ENCODE assay signal across 28 mouse cellular contexts in the genomic region with DNA sequence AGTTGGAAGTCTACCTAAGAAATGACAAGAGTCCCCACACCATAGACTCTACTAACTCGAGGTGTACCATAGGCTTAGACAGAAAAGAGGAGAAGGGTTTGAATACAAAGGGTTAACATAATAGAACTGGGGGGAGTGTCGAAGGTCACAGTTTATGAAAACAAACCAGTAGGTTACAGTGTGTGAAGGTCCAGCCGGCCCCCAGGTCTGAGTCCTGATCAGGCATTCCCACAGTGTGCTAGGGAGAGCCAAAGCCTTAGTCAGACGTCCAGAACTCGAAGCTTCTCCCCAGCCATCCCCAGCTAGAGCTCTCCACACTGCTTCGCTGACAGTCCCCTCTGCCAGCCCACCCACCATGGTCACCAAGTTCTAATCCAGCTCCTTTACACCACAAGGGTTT. TPM values are rescaled to one million over a fixed set of nuclear protein-coding genes. Genes with fewer than 3 reads are reported as not detected.
DNase-seq lines count a peak whose midpoint lies in the region; ATAC-seq and TF ChIP-seq lines count a peak whose summit lies in the region.
"Had no signal": no experiment of that assay in that cellular context is flagged by ENCODE, and none has a peak within 500 bp of the region (broad histone marks: within the 10 kb centered on the region; RNA-seq: fewer than 3 reads in every experiment).

No protein-coding gene starts in this region.

- H3K4me2 ChIP-seq in liver, embryonic 11.5 days = no peak overlapping the region
- no peak overlapping the region for H3K4me2 ChIP-seq in liver, embryonic 12.5 days
- no peak overlapping the region for H3K4me2 ChIP-seq in liver, postnatal 0 days (ENCODE audit: low read depth, low read length)
- H3K4me2 ChIP-seq: forebrain, embryonic 15.5 days; heart, embryonic 12.5 days; intestine, embryonic 15.5 days; lung, embryonic 14.5 days; midbrain, embryonic 11.5 days; neural tube, embryonic 13.5 days; stomach, embryonic 15.5 days had no signal

- H3K27ac ChIP-seq in heart, embryonic 10.5 days = 0 out of 2 replicates have a peak overlapping the region, but pooled peaks have one; percentile 56
- H3K27ac ChIP-seq in liver, embryonic 11.5 days (ENCODE audit: low read depth, low read length) = 0 out of 2 replicates have a peak overlapping the region, but pooled peaks have one; percentile 45
- H3K27ac ChIP-seq in liver, embryonic 12.5 days = peak overlapping the region; percentile 30; the same call in 1 of the 2 replicates
- no peak overlapping the region for H3K27ac ChIP-seq in liver, postnatal 0 days (ENCODE audit: low read depth)
- H3K27ac ChIP-seq: forebrain, embryonic 15.5 days; hindbrain, postnatal 0 days; intestine, embryonic 15.5 days; left cerebral cortex, adult 2 months; neural tube, embryonic 13.5 days; stomach, embryonic 15.5 days had no signal

- WGBS in heart, embryonic 10.5 days = 47% methylated on average over 6 of the region's 6 CpGs
- 44% methylated on average over 6 of the region's 6 CpGs for WGBS in liver, embryonic 11.5 days
- WGBS in liver, embryonic 12.5 days (ENCODE audit: insufficient replicate concordance) = 49% methylated on average over 6 of the region's 6 CpGs
- 30% methylated on average over 6 of the region's 6 CpGs for WGBS in liver, postnatal 0 days (ENCODE audit: insufficient replicate concordance)

- peaks cover 41% of the 10 kb centered on the region for H3K4me1 ChIP-seq in heart, embryonic 10.5 days
- H3K4me1 ChIP-seq in liver, embryonic 11.5 days (replicated peaks; ENCODE audit: control insufficient read depth, insufficient read depth, low read length) = peaks cover 14% of the 10 kb centered on the region
- peaks cover 22% of the 10 kb centered on the region; the same call in 1 of the 2 replicates for H3K4me1 ChIP-seq in liver, embryonic 12.5 days
- peaks cover 4% of the 10 kb centered on the region; the same call in 1 of the 2 replicates for H3K4me1 ChIP-seq in liver, postnatal 0 days (ENCODE audit: insufficient read depth)
- H3K4me1 ChIP-seq: intestine, embryonic 15.5 days; stomach, embryonic 15.5 days had no signal

- H3K9ac ChIP-seq in liver, embryonic 11.5 days (ENCODE audit: low read depth, low read length) = no peak overlapping the region
- no peak overlapping the region for H3K9ac ChIP-seq in liver, embryonic 12.5 days
- H3K9ac ChIP-seq in liver, postnatal 0 days (replicated peaks) = no peak overlapping the region
- H3K9ac ChIP-seq: forebrain, embryonic 15.5 days; heart, embryonic 12.5 days; intestine, embryonic 15.5 days; lung, embryonic 14.5 days; neural tube, embryonic 13.5 days; stomach, embryonic 15.5 days had no signal

- no peaks in the 10 kb centered on the region for H3K36me3 ChIP-seq in heart, embryonic 10.5 days
- H3K36me3 ChIP-seq in liver, embryonic 11.5 days (ENCODE audit: control insufficient read depth, insufficient read depth, low read length) = no peaks in the 10 kb centered on the region
- no peaks in the 10 kb centered on the region for H3K36me3 ChIP-seq in liver, embryonic 12.5 days
- no peaks in the 10 kb centered on the region for H3K36me3 ChIP-seq in liver, postnatal 0 days (replicated peaks; ENCODE audit: insufficient read depth, low read length)
- H3K36me3 ChIP-seq: forebrain, embryonic 15.5 days; intestine, embryonic 15.5 days; neural tube, embryonic 13.5 days; stomach, embryonic 15.5 days had no signal

- no peaks in the 10 kb centered on the region for H3K9me3 ChIP-seq in heart, embryonic 10.5 days
- no peaks in the 10 kb centered on the region for H3K9me3 ChIP-seq in liver, embryonic 11.5 days (ENCODE audit: control insufficient read depth, low read length)
- no peaks in the 10 kb centered on the region for H3K9me3 ChIP-seq in liver, embryonic 12.5 days (replicated peaks)
- no peaks in the 10 kb centered on the region for H3K9me3 ChIP-seq in liver, postnatal 0 days (ENCODE audit: low read length)
- H3K9me3 ChIP-seq: forebrain, embryonic 15.5 days; heart, embryonic 12.5 days; intestine, embryonic 15.5 days; neural tube, embryonic 13.5 days; stomach, embryonic 15.5 days had no signal

- TF ChIP-seq CTCF in liver, postnatal 0 days (IDR thresholded peaks at IDR 0.05; ENCODE audit: low read depth) = no peak

- 0 out of 2 replicates have a peak, but pooled peaks cover 5% of the 10 kb centered on the region for H3K27me3 ChIP-seq in heart, embryonic 10.5 days (ENCODE audit: insufficient read depth, poor library complexity, severe bottlenecking)
- no peaks in the 10 kb centered on the region for H3K27me3 ChIP-seq in liver, embryonic 11.5 days (replicated peaks; ENCODE audit: control insufficient read depth, insufficient read depth, low read length)
- H3K27me3 ChIP-seq in liver, embryonic 12.5 days (replicated peaks) = no peaks in the 10 kb centered on the region
- no peaks in the 10 kb centered on the region for H3K27me3 ChIP-seq in liver, postnatal 0 days (ENCODE audit: insufficient read depth, low read length)
- H3K27me3 ChIP-seq: forebrain, embryonic 15.5 days; heart, embryonic 12.5 days; intestine, embryonic 15.5 days; neural tube, embryonic 13.5 days; stomach, embryonic 15.5 days had no signal

- no peak overlapping the region for H3K4me3 ChIP-seq in heart, embryonic 10.5 days
- H3K4me3 ChIP-seq in liver, embryonic 11.5 days (ENCODE audit: low read depth, low read length) = no peak overlapping the region
- no peak overlapping the region for H3K4me3 ChIP-seq in liver, embryonic 12.5 days
- no peak overlapping the region for H3K4me3 ChIP-seq in liver, postnatal 0 days (ENCODE audit: low read depth, low read length)
- H3K4me3 ChIP-seq: forebrain, embryonic 15.5 days; heart, embryonic 12.5 days; intestine, embryonic 15.5 days; left cerebral cortex, adult 2 months; myocyte; neural tube, embryonic 13.5 days; stomach, embryonic 15.5 days had no signal

- ATAC-seq in liver, embryonic 11.5 days (replicated peaks; ENCODE audit: low FRiP score) = no peak
- ATAC-seq in liver, embryonic 12.5 days = no peak
- peak; percentile 38; the same call in 1 of the 2 replicates for ATAC-seq in liver, postnatal 0 days
- ATAC-seq: CD4-positive, CD25-positive, alpha-beta regulatory T cell, adult 4 months; forebrain, embryonic 15.5 days; hindbrain, postnatal 0 days; intestine, embryonic 15.5 days; midbrain, embryonic 16.5 days had no signal

- no peak for DNase-seq in heart, embryonic 10.5 days (ENCODE audit: low spot score)
- DNase-seq in heart, adult 18-20 months = no peak
- DNase-seq in liver, embryonic 11.5 days (ENCODE audit: low spot score) = no peak
- no peak for DNase-seq in liver
- no peak for DNase-seq in liver, postnatal 0 days
- DNase-seq in urinary bladder, postnatal 36 days (ENCODE audit: low spot score in 2 of 2) = no peak
- DNase-seq: adrenal gland, postnatal 14 days; cerebellum, adult 11 months; cerebellum, adult 9-10 months; cerebellum, postnatal 36 days; gastrocnemius, postnatal 25 days; heart, adult 11 months; heart, postnatal 4 days; kidney, adult 2 months; kidney, postnatal 14 days; lung, embryonic 14.5 days had no signal

- no peak for TF ChIP-seq EP300 in liver, postnatal 0 days (IDR thresholded peaks at IDR 0.05; ENCODE audit: low read depth)

RNA-seq across cellular contexts. Expression of a gene that starts 58.0 kb away (rescaled TPM):
- 6.6 and 8.0 TPM in 2 replicates for polyA plus RNA-seq in heart, embryonic 10.5 days (2016; fragmentation: Nextera tagmentation; extraction: Ambion mirVana)
- 10 to 100 TPM; 19.3 to 19.4 TPM for total RNA-seq in heart, adult 18-20 months (2021)
- 4.9 and 5.2 TPM in 2 replicates for polyA plus RNA-seq in liver, embryonic 11.5 days (2014; fragmentation: Nextera tagmentation; extraction: Ambion mirVana)
- polyA plus RNA-seq in liver, embryonic 12.5 days (2016; fragmentation: Nextera tagmentation; extraction: Ambion mirVana) = 2.5 and 2.7 TPM in 2 replicates
- polyA plus RNA-seq in liver, postnatal 0 days (2015; fragmentation: Nextera tagmentation; extraction: Ambion mirVana) = 3.5 and 3.6 TPM in 2 replicates
